Mouse (Mus musculus): ENCODE results near the gene Uspl1. TPM values are rescaled to one million over a fixed set of nuclear protein-coding genes. Genes with fewer than 3 reads are reported as not detected.

Gene Uspl1
- polyA plus RNA-seq, 1 experiment from 2014 or later: 48.7 TPM

GRCm38 (mm10) chr5:149255522-149255921 is 71.4 kb downstream of the Uspl1 start:
- DNase-seq: no peak
- Histone ChIP-seq H3K4me2 (no peak overlapping the region), H3K4me1 (ENCODE audit: insufficient read depth) (no peaks in the 10 kb centered on the region), H3K27me3 (ENCODE audit: insufficient read depth, low read length) (no peaks in the 10 kb centered on the region), H3K36me3 (ENCODE audit: insufficient read depth) (no peaks in the 10 kb centered on the region), H3K4me3 (ENCODE audit: low read depth, low read length) (no peak overlapping the region), H3K9me3 (ENCODE audit: low read depth, low read length) (no peaks in the 10 kb centered on the region), H3K9ac (no peak overlapping the region), H3K27ac (ENCODE audit: low read depth) (no peak overlapping the region)
- no peak for ATAC-seq (ENCODE audit: insufficient read depth)
- 80% methylated on average over 2 of the region's 2 CpGs for WGBS
- no peak for TF ChIP-seq CTCF (IDR thresholded peaks at IDR 0.05; ENCODE audit: low read depth)

- no peak overlapping the region for H3K4me3 ChIP-seq (ENCODE audit: low read depth, low read length)
- H3K27ac ChIP-seq (ENCODE audit: low read depth): no peak overlapping the region
- H3K9ac ChIP-seq: no peak overlapping the region
- H3K36me3 ChIP-seq (ENCODE audit: insufficient read depth): no peaks in the 10 kb centered on the region
- TF ChIP-seq CTCF (IDR thresholded peaks at IDR 0.05; ENCODE audit: low read depth): no peak
- no peak for ATAC-seq (ENCODE audit: insufficient read depth)
- WGBS: 38% methylated on average over 14 of the region's 14 CpGs
- no peak for DNase-seq
- no peaks in the 10 kb centered on the region for H3K9me3 ChIP-seq (ENCODE audit: low read depth, low read length)
- no peak overlapping the region for H3K4me2 ChIP-seq
- no peaks in the 10 kb centered on the region for H3K27me3 ChIP-seq (ENCODE audit: insufficient read depth, low read length)
- H3K4me1 ChIP-seq (ENCODE audit: insufficient read depth): no peaks in the 10 kb centered on the region
These were observed 73.5 kb downstream of the Uspl1 start for GRCm38 (mm10) chr5:149257518-149258281.

GRCm38 (mm10) chr5:149259093-149259492 is 74.9 kb downstream of the Uspl1 start:
- Histone ChIP-seq H3K4me1 (ENCODE audit: insufficient read depth) (no peaks in the 10 kb centered on the region), H3K4me3 (ENCODE audit: low read depth, low read length) (no peak overlapping the region), H3K27ac (ENCODE audit: low read depth) (no peak overlapping the region), H3K27me3 (ENCODE audit: insufficient read depth, low read length) (no peaks in the 10 kb centered on the region), H3K36me3 (ENCODE audit: insufficient read depth) (no peaks in the 10 kb centered on the region), H3K9ac (no peak overlapping the region), H3K4me2 (0 out of 2 replicates have a peak overlapping the region, but pooled peaks have one; percentile 3), H3K9me3 (ENCODE audit: low read depth, low read length) (no peaks in the 10 kb centered on the region)
- WGBS: 24% methylated on average over 16 of the region's 16 CpGs
- TF ChIP-seq CTCF (IDR thresholded peaks at IDR 0.05; ENCODE audit: low read depth): no peak
- DNase-seq (peak; percentile 42), ATAC-seq (ENCODE audit: insufficient read depth) (no peak)

GRCm38 (mm10) chr5:149261449-149261848 is 77.3 kb downstream of the Uspl1 start:
- ATAC-seq (ENCODE audit: insufficient read depth) (no peak), DNase-seq (no peak)
- no peak overlapping the region for H3K4me2 ChIP-seq
- no peak for TF ChIP-seq CTCF (IDR thresholded peaks at IDR 0.05; ENCODE audit: low read depth)
- no peaks in the 10 kb centered on the region for H3K36me3 ChIP-seq (ENCODE audit: insufficient read depth)
- no peak overlapping the region for H3K4me3 ChIP-seq (ENCODE audit: low read depth, low read length)
- H3K4me1 ChIP-seq (ENCODE audit: insufficient read depth): no peaks in the 10 kb centered on the region
- no peak overlapping the region for H3K9ac ChIP-seq
- H3K27ac ChIP-seq (ENCODE audit: low read depth): no peak overlapping the region
- 78% methylated on average over 7 of the region's 7 CpGs for WGBS
- no peaks in the 10 kb centered on the region for H3K27me3 ChIP-seq (ENCODE audit: insufficient read depth, low read length)
- H3K9me3 ChIP-seq (ENCODE audit: low read depth, low read length): no peaks in the 10 kb centered on the region

GRCm38 (mm10) chr5:149261866-149262265 is 77.7 kb downstream of the Uspl1 start:
- H3K9ac ChIP-seq: no peak overlapping the region
- H3K9me3 ChIP-seq (ENCODE audit: low read depth, low read length): no peaks in the 10 kb centered on the region
- 64% methylated on average over 6 of the region's 6 CpGs for WGBS
- H3K27me3 ChIP-seq (ENCODE audit: insufficient read depth, low read length): no peaks in the 10 kb centered on the region
- no peak overlapping the region for H3K27ac ChIP-seq (ENCODE audit: low read depth)
- TF ChIP-seq CTCF (IDR thresholded peaks at IDR 0.05; ENCODE audit: low read depth): peak; percentile 62
- H3K4me2 ChIP-seq: no peak overlapping the region
- H3K4me3 ChIP-seq (ENCODE audit: low read depth, low read length): no peak overlapping the region
- H3K4me1 ChIP-seq (ENCODE audit: insufficient read depth): no peaks in the 10 kb centered on the region
- DNase-seq (peak; percentile 52), ATAC-seq (ENCODE audit: insufficient read depth) (no peak)
- H3K36me3 ChIP-seq (ENCODE audit: insufficient read depth): no peaks in the 10 kb centered on the region

- H3K4me2 ChIP-seq: no peak within 1 kb of the TSS
- H3K36me3 ChIP-seq (ENCODE audit: insufficient read depth): no peaks in the 10 kb centered on the region
- 57% methylated on average over 4 of the region's 4 CpGs for WGBS
- H3K9me3 ChIP-seq (ENCODE audit: low read depth, low read length): no peaks in the 10 kb centered on the region
- no peak for TF ChIP-seq CTCF (IDR thresholded peaks at IDR 0.05; ENCODE audit: low read depth)
- no peaks in the 10 kb centered on the region for H3K27me3 ChIP-seq (ENCODE audit: insufficient read depth, low read length)
- no peaks in the 10 kb centered on the region for H3K4me1 ChIP-seq (ENCODE audit: insufficient read depth)
- DNase-seq: no peak
- no peak within 1 kb of the TSS for H3K4me3 ChIP-seq (ENCODE audit: low read depth, low read length)
- H3K9ac ChIP-seq: no peak within 1 kb of the TSS
- no peak for ATAC-seq (ENCODE audit: insufficient read depth)
- no peak within 1 kb of the TSS for H3K27ac ChIP-seq (ENCODE audit: low read depth)
These were observed 80.3 kb downstream of the Uspl1 start, which contains the start of gene Alox5ap for GRCm38 (mm10) chr5:149264405-149264804. Gene Alox5ap, plus strand, starts transcription at chr5:149264767.

GRCm38 (mm10) chr5:149264878-149265279 is 80.7 kb downstream of the Uspl1 start:
- Histone ChIP-seq H3K27me3 (ENCODE audit: insufficient read depth, low read length) (no peaks in the 10 kb centered on the region), H3K4me2 (no peak overlapping the region), H3K36me3 (ENCODE audit: insufficient read depth) (no peaks in the 10 kb centered on the region), H3K9me3 (ENCODE audit: low read depth, low read length) (no peaks in the 10 kb centered on the region), H3K9ac (no peak overlapping the region), H3K4me1 (ENCODE audit: insufficient read depth) (no peaks in the 10 kb centered on the region), H3K27ac (ENCODE audit: low read depth) (no peak overlapping the region), H3K4me3 (ENCODE audit: low read depth, low read length) (no peak overlapping the region)
- DNase-seq: no peak
- no peak for ATAC-seq (ENCODE audit: insufficient read depth)
- 44% methylated on average over 5 of the region's 6 CpGs for WGBS
- no peak for TF ChIP-seq CTCF (IDR thresholded peaks at IDR 0.05; ENCODE audit: low read depth)

Small RNA genes lying within 50 kb of the gene (microRNA-seq; reads per million reads assigned to microRNA genes)
- gene Gm24105 (ENCODE audit: borderline number of aligned reads): not detected

Other genes starting within 250 kb of the Uspl1 start
- gene Gm42791, start 189.2 kb upstream of the Uspl1 start, polyA plus RNA-seq (2014; fragmentation: Nextera tagmentation; extraction: Ambion mirVana): 0.58 and 1.2 TPM in 2 replicates
- 2,008 and 2,115 TPM in 2 replicates for gene Hmgb1, start 139 bp downstream of the Uspl1 start, polyA plus RNA-seq (2014; fragmentation: Nextera tagmentation; extraction: Ambion mirVana)
- 9.3 and 20.5 TPM in 2 replicates for gene Alox5ap, start 80.4 kb downstream of the Uspl1 start, polyA plus RNA-seq (2014; fragmentation: Nextera tagmentation; extraction: Ambion mirVana)
- gene Medag, start 227.4 kb downstream of the Uspl1 start, polyA plus RNA-seq (2014; fragmentation: Nextera tagmentation; extraction: Ambion mirVana): 1.2 and 1.6 TPM in 2 replicates

All from lung, embryonic 14.5 days (tissue).